Mouse (Mus musculus): Measurements from ENCODE around the gene Gm12355.
"Not testable (repeated sequence)": the region's sequence is repeated elsewhere in the genome, so short reads cannot be mapped to it uniquely, and the experiment has no call there.

Gm12355 gene

GRCm38 (mm10) chr11:98625611-98626410, at the start of gene Gm12355, which contains the start of gene Gsdma3:
Gm12355 (minus strand) TSS chr11:98625661.
Gsdma3 (plus strand) TSS chr11:98626360.
- DNase-seq (ENCODE audit: low read depth, low spot score): no peak

DNA sequence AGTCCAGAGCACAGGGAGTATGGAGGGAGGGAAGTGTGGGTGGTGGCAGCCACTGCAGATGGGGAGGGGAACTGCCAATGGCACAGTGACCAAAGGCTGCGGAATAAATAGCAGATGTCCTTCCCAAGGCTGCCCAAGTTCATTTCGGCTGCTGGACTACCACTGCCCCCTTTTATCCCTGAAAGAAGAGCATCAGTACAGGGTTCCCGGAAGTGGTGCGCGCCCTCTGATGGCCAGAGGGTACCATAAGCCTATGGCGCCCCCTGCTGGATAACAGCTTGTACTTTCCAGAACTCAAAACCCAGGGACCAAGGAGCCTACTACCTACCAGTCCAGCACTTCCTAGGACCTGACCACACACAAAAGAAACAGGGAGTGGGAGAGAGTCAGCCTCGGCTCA, 47.7 kb upstream of the Gm12355 start:
- not testable (repeated sequence) for DNase-seq (ENCODE audit: low read depth, low spot score)

DNA sequence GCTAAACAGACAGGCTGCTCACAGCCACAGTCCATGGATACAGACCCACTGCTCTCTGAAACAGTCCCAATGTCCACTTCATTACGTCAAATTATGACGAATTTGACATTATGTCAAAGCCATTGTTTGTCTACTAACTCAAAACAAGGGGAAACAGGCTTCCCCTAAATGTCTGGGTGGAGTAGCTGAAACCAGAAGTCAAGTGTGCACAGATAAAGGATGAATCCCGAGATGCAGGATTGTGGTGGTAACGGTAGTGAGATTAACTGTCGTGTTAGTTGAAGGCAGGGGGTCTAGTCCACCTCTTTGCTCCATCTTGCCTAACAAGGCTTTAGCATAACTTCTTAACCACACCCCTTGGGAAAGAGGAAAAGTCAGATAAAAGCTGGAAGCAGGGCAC, 47.0 kb upstream of the Gm12355 start:
- DNase-seq (ENCODE audit: low read depth, low spot score): no peak

DNA sequence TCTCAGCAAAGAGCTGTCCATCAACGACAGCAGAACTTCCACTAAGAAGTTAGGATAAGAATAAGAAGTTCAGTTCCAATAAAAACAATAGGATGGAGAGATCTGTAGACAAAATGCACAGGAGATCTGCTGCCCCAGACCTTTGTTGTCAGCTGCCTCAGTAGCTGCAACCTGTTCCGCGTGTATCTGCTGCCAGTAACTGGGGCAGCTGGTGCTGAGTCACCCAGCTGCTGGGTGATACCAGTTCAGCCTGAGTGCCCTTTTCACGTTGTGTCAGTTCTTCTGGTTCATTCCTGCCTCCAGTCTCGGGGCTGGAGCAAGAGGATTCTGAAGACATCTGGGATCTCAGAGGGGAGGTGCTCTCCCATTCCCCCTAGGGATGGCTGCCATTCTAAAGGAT, 46.4 kb upstream of the Gm12355 start:
- no peak for DNase-seq (ENCODE audit: low read depth, low spot score)

DNA sequence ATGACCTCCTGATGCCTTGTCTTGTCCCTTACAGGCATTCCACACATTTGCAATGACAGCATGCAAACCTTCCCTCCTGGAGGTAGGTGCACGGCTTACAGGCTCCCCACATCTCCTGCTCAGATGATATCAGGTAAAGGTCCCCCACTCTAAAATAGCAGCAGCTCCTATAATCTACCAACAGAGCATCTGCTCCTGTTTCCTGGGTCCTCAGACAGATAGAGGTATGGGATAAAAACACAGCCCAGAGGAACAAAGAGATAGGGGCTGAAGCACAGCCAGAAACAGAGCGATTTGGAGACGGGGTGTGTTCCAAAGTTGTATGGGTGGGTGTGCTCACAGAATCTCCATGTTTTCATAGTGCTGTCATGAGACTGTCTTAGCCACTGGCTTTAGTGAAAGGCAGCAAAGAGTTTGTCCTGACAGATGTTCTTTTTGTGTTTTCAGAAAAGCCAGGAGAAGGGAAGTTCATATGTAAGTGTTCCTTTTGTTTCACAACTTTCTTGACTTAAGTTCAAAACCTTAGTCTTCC, 45.9 kb upstream of the Gm12355 start:
- DNase-seq (ENCODE audit: low read depth, low spot score): no peak

DNA sequence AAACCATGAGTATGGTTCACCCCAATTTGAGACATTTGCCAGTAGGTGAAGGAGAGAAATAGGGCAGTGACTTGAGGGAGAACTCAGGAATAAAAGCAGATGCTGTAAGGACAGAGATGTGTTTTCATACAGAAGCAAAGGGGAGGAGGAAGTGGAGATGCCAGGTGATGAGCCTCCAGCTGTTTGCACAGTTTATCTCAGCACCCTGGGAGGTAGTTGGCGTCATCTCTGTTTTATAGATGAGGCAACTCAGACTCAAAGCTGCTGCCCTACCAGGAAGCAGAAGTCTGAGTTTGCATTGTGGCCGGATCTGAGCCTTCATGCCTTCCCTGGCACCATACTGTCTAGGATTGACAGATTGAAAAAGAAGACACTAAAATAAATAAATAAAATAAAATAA, 43.5 kb upstream of the Gm12355 start:
- DNase-seq (ENCODE audit: low read depth, low spot score): no peak

- no peak for DNase-seq (ENCODE audit: low read depth, low spot score)
These were observed 38.6 kb upstream of the Gm12355 start, which contains the start of gene Gsdma for GRCm38 (mm10) chr11:98664091-98664490. Gsdma (plus strand) TSS chr11:98664351.

GRCm38 (mm10) chr11:98660517-98660916, 35.1 kb upstream of the Gm12355 start:
- DNase-seq (ENCODE audit: low read depth, low spot score): peak; percentile 56

DNA sequence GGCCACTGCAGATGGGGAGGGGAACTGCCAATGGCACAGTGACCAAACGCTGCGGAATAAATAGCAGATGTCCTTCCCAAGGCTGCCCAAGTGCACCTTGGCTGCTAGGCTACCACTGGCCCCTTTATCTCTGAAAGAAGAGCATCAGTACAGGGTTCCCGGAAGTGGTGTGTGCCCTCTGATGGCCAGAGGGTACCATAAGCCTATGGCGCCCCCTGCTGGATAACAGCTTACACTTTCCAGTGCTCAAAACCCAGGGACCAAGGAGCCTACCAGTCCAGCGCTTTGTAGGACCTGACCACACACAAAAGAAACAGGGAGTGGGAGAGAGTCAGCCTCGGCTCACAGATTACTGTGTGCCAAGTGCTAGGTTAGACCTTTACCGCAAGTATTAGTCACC, 29.6 kb upstream of the Gm12355 start:
- DNase-seq (ENCODE audit: low read depth, low spot score): not testable (repeated sequence)

- no peak for DNase-seq (ENCODE audit: low read depth, low spot score)
These were observed 21.0 kb upstream of the Gm12355 start, which contains the start of gene Gsdma2 for GRCm38 (mm10) chr11:98646459-98646858. Gsdma2 (plus strand) TSS chr11:98646759.

GRCm38 (mm10) chr11:98645946-98646345, 20.5 kb upstream of the Gm12355 start:
- DNase-seq (ENCODE audit: low read depth, low spot score): no peak

GRCm38 (mm10) chr11:98644757-98645156, 19.3 kb upstream of the Gm12355 start:
- no peak for DNase-seq (ENCODE audit: low read depth, low spot score)

GRCm38 (mm10) chr11:98640091-98640490, 14.6 kb upstream of the Gm12355 start:
- DNase-seq (ENCODE audit: low read depth, low spot score): no peak

DNA sequence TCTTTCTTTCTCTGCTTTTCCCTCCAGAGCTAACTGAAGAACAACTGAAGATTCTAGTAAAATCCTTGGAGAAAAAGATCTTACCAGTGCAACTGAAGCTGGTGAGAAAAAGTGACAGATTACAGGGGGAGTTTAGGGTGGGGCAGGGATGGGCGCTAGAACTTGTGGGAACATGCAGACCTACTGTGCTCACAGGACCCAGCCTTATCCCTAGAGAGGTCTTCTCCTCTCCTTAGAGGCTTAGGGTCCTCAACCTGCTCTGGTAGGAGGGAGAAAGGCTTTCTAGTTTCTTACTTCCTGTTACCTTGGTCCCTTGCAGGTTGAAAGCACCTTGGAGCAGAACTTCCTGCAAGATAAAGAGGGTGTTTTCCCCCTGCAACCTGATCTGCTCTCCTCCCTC, 12.0 kb upstream of the Gm12355 start:
- no peak for DNase-seq (ENCODE audit: low read depth, low spot score)

DNA sequence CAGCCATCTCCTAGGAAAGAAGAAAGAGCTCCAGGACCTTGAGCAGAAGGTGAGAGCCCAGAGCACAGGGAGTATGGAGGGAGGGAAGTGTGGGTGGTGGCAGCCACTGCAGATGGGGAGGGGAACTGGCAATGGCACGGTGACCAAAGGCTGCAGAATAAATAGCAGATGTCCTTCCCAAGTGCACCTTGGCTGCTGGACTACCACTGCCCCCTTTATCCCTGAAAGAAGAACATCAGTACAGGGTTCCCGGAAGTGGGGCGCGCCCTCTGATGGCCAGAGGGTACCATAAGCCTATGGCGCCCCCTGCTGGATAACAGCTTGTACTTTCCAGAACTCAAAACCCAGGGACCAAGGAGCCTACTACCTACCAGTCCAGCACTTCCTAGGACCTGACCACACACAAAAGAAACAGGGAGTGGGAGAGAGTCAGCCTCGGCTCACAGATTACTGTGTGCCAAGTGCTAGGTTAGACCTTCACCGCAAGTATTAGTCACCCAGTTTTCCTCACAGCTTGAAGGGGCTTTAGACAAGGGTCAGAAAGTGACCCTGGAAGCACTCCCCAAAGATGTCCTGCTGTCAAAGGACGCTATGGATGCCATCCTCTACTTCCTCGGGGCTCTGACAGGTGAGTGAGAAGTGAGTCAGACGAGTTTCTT, 10.0 kb upstream of the Gm12355 start:
- DNase-seq (ENCODE audit: low read depth, low spot score): not testable (repeated sequence)

- no peak for DNase-seq (ENCODE audit: low read depth, low spot score)
These were observed 5.2 kb upstream of the Gm12355 start for GRCm38 (mm10) chr11:98630646-98631045.

DNA sequence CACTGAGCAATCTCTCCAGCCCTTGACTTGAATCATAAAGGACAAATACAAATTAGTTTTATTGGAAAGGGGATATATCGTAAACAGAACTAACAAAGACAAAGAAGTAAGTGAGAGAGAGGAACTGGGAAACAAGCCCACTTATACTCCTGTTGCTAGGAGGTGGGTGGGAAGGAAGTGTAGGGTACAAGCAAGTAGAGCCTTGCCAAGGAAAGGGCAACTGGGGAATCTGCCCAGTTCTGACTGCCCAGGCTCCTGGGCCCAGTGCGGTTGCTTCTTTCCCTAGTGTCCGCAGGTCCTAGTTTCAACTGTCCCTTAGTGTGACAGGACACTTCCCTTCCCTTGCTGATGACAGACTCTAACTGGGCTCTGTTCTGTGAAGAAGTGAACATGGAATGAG, 3.2 kb upstream of the Gm12355 start:
- DNase-seq (ENCODE audit: low read depth, low spot score): no peak

DNA sequence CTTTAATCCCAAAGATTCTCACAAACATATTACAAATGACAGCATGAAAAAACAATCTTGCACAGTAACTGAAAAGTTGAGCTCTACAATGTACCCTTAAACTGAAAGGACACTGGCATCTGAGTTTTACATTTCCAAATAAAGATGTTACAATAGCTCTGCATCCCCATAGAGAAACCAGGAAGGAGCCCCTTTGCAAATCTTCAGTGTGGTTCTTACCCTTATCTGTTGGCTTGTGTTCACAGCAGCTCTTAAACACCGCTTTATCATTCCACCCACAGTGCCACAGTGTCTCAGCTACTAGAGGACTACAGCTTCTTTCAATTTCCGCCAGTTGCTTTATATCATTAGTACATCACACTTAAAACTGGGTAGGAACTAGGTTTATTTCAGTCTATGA, 1.1 kb downstream of the Gm12355 start:
- not testable (repeated sequence) for DNase-seq (ENCODE audit: low read depth, low spot score)

- DNase-seq (ENCODE audit: low read depth, low spot score): not testable (repeated sequence)
These were observed 1.5 kb downstream of the Gm12355 start for GRCm38 (mm10) chr11:98623981-98624380.

DNA sequence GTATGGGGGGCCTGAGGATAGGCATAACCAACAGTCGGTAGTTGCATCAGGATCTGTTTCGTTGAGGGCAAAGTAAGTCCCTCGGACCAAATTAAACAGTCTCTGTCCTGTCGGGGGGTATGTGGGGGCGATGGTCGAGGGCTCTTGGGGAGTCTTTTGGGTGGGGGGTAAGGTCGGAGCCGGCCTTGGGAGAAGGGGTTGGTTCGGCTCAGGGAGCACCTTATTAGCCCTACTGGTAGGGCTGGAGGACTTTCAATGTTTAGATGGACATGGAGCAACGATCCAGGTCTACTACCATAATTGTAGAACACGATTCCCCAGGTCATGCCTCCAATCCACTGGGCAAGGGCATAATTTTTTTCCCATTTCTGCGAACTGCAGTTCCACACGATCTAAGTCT, 4.7 kb downstream of the Gm12355 start:
- no peak for DNase-seq (ENCODE audit: low read depth, low spot score)

DNA sequence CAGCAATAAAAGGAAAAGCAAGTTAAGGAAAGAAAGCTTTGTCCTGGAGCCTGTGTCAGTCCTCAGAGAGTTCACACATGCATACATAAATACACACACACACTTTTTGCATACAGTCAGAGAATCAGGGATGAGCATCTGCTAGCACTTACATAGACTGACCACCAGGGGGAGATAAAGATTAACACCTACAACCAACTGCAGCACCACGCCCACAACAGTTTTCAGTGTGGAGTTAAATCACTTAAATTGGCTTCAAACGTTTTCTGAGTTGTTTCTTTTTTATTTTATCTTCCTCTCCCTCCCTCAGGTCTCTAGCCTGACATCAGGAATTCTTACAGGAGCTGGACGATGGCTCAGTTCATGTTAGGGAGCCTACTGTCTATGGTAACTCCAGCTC, 18.7 kb downstream of the Gm12355 start:
- no peak for DNase-seq (ENCODE audit: low read depth, low spot score)

DNA sequence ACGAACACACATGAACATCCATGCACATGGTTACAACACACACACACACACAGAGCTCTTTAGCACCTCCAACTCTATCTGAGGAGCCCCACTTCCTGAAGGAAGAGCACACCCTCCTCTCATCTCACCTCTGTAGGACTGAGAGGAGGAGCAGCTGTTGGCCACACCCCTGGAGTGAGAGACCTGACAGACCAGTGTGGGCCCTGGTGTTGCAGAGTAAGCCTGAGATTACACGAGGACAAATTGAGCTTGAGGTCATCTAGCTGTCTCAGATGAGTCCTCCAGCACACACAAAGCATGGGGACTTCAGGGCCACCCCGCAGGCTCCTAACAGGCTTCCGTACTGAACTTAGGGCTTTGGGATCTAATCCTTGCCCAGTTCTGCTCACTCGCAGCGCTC, 20.6 kb downstream of the Gm12355 start:
- not testable (repeated sequence) for DNase-seq (ENCODE audit: low read depth, low spot score)

DNA sequence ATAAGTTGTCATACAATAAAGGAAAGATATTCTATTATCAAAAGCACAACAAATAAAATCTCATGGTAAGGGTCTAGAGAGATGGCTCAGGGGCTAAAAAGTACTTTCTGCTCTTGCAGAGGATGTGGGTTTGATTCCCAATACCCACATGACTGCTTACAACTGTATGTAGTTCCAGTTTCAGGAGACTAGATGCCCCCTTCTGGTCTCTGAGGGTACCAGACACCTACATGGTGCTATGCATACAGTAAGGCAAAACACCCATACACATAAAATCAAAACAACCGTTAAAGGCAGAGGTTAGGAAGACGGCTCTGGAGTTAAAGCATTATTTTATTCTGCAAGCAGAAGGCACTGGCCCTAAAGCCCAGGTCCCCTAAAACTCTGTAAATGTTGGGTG, 21.5 kb downstream of the Gm12355 start:
- DNase-seq (ENCODE audit: low read depth, low spot score): no peak
